Mouse (Mus musculus) embryo, embryonic 10 days (tissue): ENCODE data around the gene Rgs8.
A peak's percentile ranks its signal among the peaks of the same experiment; 100 is the strongest.

ENCODE experiments used
- DNase-seq: peaks from one replicate; pipeline ENCODE4 v3.0.0-alpha.2; 2015; ENCODE audit warnings: low spot score

Rgs8 gene

GRCm38 (mm10) chr1:153675591-153675990 is 22.8 kb downstream of the Rgs8 start:
- no peak for DNase-seq

GRCm38 (mm10) chr1:153677635-153678034 is 24.8 kb downstream of the Rgs8 start:
- no peak for DNase-seq

- DNase-seq, result no peak
Observed at GRCm38 (mm10) chr1:153679147-153679546, 26.3 kb downstream of the Rgs8 start.

DNA sequence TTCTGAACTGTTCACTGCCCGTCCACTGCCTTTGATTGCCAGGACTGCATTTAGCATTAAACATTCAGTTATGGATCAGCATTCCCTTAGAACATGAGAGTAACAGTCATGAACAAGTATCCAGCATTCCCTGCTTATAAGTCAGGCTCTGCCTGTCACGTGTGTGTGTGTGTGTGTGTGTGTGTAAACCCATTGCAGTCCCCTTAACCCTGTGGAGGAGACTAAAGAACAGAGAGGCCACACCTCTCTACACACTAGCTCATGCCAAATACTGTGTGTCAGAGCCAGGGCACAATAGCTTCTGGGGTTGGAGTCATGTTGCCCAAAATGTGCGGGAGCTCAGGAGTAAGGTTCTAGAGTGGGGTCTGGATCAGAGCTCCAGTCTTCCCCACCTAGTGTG is 26.8 kb downstream of the Rgs8 start:
- DNase-seq, result no peak

GRCm38 (mm10) chr1:153680363-153680762 is 27.5 kb downstream of the Rgs8 start:
- DNase-seq, result no peak

- no peak for DNase-seq
Observed at GRCm38 (mm10) chr1:153681036-153681435, 28.2 kb downstream of the Rgs8 start.

DNA sequence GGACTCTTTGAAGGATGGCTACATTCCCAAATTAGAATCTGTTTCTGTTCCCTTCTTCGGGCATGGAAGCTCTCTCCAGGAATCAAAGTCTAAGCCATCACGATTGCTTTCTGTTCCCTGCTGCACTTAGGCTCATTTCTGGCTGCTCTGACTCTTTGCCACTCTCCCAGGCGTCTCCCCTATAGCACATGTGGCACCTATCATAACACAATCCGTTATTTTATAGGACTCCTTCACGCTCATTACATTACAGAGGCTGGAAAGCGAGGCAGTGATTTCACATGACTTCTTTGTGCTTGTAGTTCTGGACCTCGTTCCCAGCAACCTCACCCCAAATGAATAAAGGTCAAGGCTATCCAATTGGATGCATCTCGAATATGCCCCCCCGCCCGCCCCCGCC is 30.4 kb downstream of the Rgs8 start:
- no peak for DNase-seq

- DNase-seq, result no peak
Observed at GRCm38 (mm10) chr1:153685630-153686029, 32.8 kb downstream of the Rgs8 start.

- no peak for DNase-seq
Observed at GRCm38 (mm10) chr1:153692526-153692925, 39.7 kb downstream of the Rgs8 start.

- no peak for DNase-seq
Observed at GRCm38 (mm10) chr1:153694372-153695120, 41.7 kb downstream of the Rgs8 start.

- DNase-seq, result no peak
Observed at GRCm38 (mm10) chr1:153695398-153695797, 42.6 kb downstream of the Rgs8 start.

- DNase-seq, result no peak
Observed at GRCm38 (mm10) chr1:153696093-153696492, 43.3 kb downstream of the Rgs8 start.

DNA sequence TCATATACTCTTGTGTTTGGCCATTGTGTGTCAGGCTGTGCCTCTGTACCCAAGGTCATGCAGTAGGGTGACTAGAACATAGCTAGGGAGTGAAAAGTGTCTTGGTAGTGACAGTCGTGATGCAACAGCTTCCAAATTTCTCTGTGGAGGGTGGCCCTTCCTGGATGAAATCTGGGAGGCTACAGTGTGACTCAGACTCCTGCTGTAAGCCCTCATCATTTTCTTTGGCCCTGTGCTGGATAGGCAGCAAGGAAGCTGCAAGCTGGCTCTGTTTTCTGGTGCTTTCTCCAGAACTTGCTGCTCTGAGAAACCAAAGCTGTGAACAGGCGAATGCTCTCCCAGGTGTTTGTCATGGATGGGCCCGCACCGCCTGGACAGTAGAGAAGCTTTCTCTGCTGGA is 43.7 kb downstream of the Rgs8 start:
- no peak for DNase-seq

- DNase-seq, result no peak
Observed at GRCm38 (mm10) chr1:153697581-153698251, 44.9 kb downstream of the Rgs8 start.

- DNase-seq, result no peak
Observed at GRCm38 (mm10) chr1:153698311-153699084, 45.7 kb downstream of the Rgs8 start.

GRCm38 (mm10) chr1:153700448-153701063 is 47.7 kb downstream of the Rgs8 start:
- no peak for DNase-seq

DNA sequence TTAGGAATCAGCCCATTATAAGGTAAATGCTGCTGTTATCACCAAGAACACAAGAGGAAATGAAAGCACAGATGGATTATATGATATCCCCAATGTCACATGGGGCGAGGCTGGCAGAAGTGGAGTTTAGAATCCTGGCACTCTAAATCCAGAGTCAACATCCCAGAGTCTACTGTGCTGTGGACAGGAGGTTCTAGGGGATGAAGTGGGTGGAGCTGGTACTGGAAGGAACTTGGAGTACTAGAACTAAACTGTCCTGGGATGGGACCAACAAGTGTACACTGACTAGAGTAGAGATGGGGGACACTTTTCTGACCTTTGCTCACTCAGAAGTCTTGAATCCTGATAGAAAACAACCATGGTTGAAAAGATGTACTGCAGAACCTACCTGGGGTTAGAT is 48.6 kb downstream of the Rgs8 start:
- no peak for DNase-seq

- no peak for DNase-seq
Observed at GRCm38 (mm10) chr1:153702166-153702852, 49.5 kb downstream of the Rgs8 start.

GRCm38 (mm10) chr1:153702853-153703410 is 50.1 kb downstream of the Rgs8 start:
- DNase-seq, result no peak

- peak; percentile 69 for DNase-seq
Observed at GRCm38 (mm10) chr1:153703445-153703991, 50.7 kb downstream of the Rgs8 start.

GRCm38 (mm10) chr1:153704174-153704573 is 51.3 kb downstream of the Rgs8 start:
- no peak for DNase-seq
